Mouse (Mus musculus): ENCODE data around the gene Prkar2a. TPM values are rescaled to one million over a fixed set of nuclear protein-coding genes. Genes with fewer than 3 reads are reported as not detected.

Gene Prkar2a
- total RNA-seq, 2 experiments from 2014 or later = 41.4 to 48.1 TPM

DNA sequence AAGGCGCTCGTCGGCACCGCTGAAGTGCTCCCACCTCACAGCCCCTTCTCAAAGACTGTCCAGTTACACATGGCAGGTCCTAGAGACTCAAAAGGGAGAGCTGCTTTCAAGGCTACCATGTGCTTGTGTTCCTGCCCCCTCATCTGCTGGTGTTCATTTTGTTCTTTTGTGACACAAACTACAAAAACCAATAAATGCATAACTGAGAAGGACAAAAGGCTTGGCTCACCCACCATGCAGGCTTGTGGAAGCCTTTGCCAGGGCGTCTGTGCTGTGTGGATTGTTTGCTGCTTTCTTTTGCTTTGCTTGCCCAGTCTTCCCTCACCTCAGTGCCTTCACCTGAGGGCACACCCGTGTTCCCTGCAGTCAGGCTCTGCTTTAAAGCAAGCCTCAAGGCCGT lies 108.4 kb downstream of the Prkar2a start:
- peak in 1 of 2 experiments; percentile 44 for DNase-seq

DNA sequence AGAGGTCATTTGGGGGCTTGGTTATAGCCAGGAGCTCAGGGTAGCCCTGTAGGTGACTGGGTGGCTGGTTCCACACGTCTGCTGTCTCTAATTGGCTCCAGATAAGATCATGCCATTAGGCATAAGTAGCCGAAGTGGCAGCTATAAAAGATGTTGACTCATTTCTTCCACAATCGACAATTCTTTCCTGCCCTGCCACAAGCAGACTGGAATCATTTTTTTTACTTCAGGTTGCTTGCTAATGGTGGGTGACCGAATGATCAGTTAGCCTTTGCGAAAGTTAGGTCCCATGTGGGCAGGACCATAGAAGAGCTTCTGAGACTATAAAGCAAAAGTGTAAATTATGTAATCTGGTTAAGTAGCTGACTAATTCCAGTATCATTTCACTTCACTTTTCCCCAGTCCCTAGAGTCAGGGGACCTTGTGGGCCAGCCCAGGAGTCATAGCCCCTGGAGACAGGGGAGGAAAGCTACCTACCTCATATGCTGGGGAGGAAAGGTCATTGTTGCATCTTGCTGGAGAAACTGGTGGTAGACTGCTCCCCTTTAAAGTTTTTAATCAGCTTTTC lies 109.5 kb downstream of the Prkar2a start:
- DNase-seq = no peak

GRCm38 (mm10) chr9:108799564-108799963 lies 110.5 kb downstream of the Prkar2a start:
- no peak for DNase-seq

Small RNA genes lying within 50 kb of the gene (microRNA-seq; reads per million reads assigned to microRNA genes)
- gene Gm26298 = 0 reads per million in 2 experiments

Other genes starting within 250 kb of the Prkar2a start
- gene Ccdc71, start 228.8 kb upstream of the Prkar2a start, total RNA-seq (2021) = 10 to 100 TPM; 32.0 to 37.2 TPM
- gene Klhdc8b, start 227.7 kb upstream of the Prkar2a start, total RNA-seq (2021) = 10 to 100 TPM; 16.6 to 18.1 TPM
- gene Lamb2, start 209.6 kb upstream of the Prkar2a start, total RNA-seq (2021) = 10 to 100 TPM; 25.1 to 34.4 TPM
- gene Usp19, start 198.7 kb upstream of the Prkar2a start, total RNA-seq (2021) = 100 to 1,000 TPM; 140 to 165 TPM
- 10 to 100 TPM; 72.1 to 88.7 TPM for gene Qars, start 181.6 kb upstream of the Prkar2a start, total RNA-seq (2021)
- gene Qrich1, start 172.5 kb upstream of the Prkar2a start, total RNA-seq (2021) = 100 to 1,000 TPM; 139 to 141 TPM
- gene Impdh2, start 129.0 kb upstream of the Prkar2a start, total RNA-seq (2021) = 10 to 100 TPM; 63.4 to 68.4 TPM
- 10 to 100 TPM; 52.6 to 66.3 TPM for gene Ndufaf3, start 121.9 kb upstream of the Prkar2a start, total RNA-seq (2021)
- 100 to 1,000 TPM in 1 of 2 experiments, 10 to 100 TPM in 1; 98.7 to 109 TPM for gene Dalrd3, start 119.4 kb upstream of the Prkar2a start, total RNA-seq (2021)
- gene Wdr6, start 110.6 kb upstream of the Prkar2a start, total RNA-seq (2021) = 100 to 1,000 TPM; 106 to 107 TPM
- gene P4htm, start 91.6 kb upstream of the Prkar2a start, total RNA-seq (2021) = 10 to 100 TPM; 93.1 to 93.2 TPM
- 10 to 100 TPM; 50.7 to 54.2 TPM for gene Arih2, start 39.9 kb upstream of the Prkar2a start, total RNA-seq (2021)
- 10 to 100 TPM; 15.7 to 17.5 TPM for gene Slc25a20, start 27.2 kb upstream of the Prkar2a start, total RNA-seq (2021)
- 100 to 1,000 TPM; 233 to 259 TPM for gene Ip6k2, start 94.5 kb downstream of the Prkar2a start, total RNA-seq (2021)
- 10 to 100 TPM; 70.3 TPM for gene Nckipsd, start 119.1 kb downstream of the Prkar2a start, total RNA-seq (2021)
- 10 to 100 TPM; 60.6 to 73.4 TPM for gene Celsr3, start 137.0 kb downstream of the Prkar2a start, total RNA-seq (2021)
- gene Slc26a6, start 164.0 kb downstream of the Prkar2a start, total RNA-seq (2021) = 10 to 100 TPM; 17.9 to 23.1 TPM
- gene Tmem89, start 225.3 kb downstream of the Prkar2a start, total RNA-seq (2021) = not detected
- gene Uqcrc1, start 247.3 kb downstream of the Prkar2a start, total RNA-seq (2021) = 100 to 1,000 TPM; 346 to 350 TPM